Mouse (Mus musculus) heart, embryonic 13.5 days (tissue): Measurements from ENCODE around the gene Fam13a. TPM values are rescaled to one million over a fixed set of nuclear protein-coding genes. Genes with fewer than 3 reads are reported as not detected.

Experiments
- ATAC-seq: fragments of 200-750 bp; cut with Nextera tagmentation; 2 replicates; pipeline ENCODE4 v1.8.0; 2017; ENCODE audit warnings: moderate TSS enrichment; ENCODE audit not compliant: insufficient number of reproducible peaks, low FRiP score, low TSS enrichment; ENCODE audit errors: extremely low read depth
- H3K27ac ChIP-seq: fragments of 300-500 bp; sonication (generic); replicated peaks from 2 replicates; pipeline ENCODE4 v1.5.1; 2015; ENCODE audit warnings: moderate library complexity, mild to moderate bottlenecking, inconsistent platforms
- H3K27me3 ChIP-seq: fragments of 300-500 bp; sonication (generic); replicated peaks from 2 replicates; pipeline ENCODE4 v1.6.1; 2015; ENCODE audit warnings: mild to moderate bottlenecking, inconsistent platforms
- H3K36me3 ChIP-seq: fragments of 300-500 bp; sonication (generic); 2 replicates; pipeline ENCODE4 v1.6.1; 2015; ENCODE audit warnings: mild to moderate bottlenecking, inconsistent platforms
- H3K4me1 ChIP-seq: fragments of 300-500 bp; sonication (generic); 2 replicates; pipeline ENCODE4 v1.6.1; 2015; ENCODE audit warnings: inconsistent platforms
- H3K4me2 ChIP-seq: fragments of 300-500 bp; sonication (generic); 2 replicates; pipeline ENCODE4 v1.6.1; 2015; ENCODE audit warnings: inconsistent platforms, mild to moderate bottlenecking, moderate library complexity
- H3K4me3 ChIP-seq: fragments of 300-500 bp; sonication (generic); 2 replicates; pipeline ENCODE4 v1.5.1; 2015; ENCODE audit warnings: moderate library complexity, mild to moderate bottlenecking, inconsistent platforms
- H3K9ac ChIP-seq: fragments of 300-500 bp; sonication (generic); 2 replicates; pipeline ENCODE4 v1.6.1; 2015; ENCODE audit warnings: inconsistent platforms, mild to moderate bottlenecking, moderate library complexity
- H3K9me3 ChIP-seq: fragments of 300-500 bp; sonication (generic); 2 replicates; pipeline ENCODE4 v1.6.1; 2016; ENCODE audit warnings: inconsistent platforms
- WGBS: fragments of 180-500 bp; shearing (Covaris S2); methylation state at CpG from one replicate; pipeline ENCODE4 v1.1.7; 2015; ENCODE audit warnings: mixed read lengths; 5-methylcytosine and 5-hydroxymethylcytosine counted together
- polyA plus RNA-seq: library from polyadenylated mRNA; unstranded; fragments of >200 nt; fragmentation: Nextera tagmentation; extraction: Ambion mirVana; gene quantifications from 2 replicates; pipeline ENCODE4 v1.2.1, GENCODE M21; 2015

Gene Fam13a
- polyA plus RNA-seq, 1 experiment from 2014 or later: 5.7 TPM

DNA sequence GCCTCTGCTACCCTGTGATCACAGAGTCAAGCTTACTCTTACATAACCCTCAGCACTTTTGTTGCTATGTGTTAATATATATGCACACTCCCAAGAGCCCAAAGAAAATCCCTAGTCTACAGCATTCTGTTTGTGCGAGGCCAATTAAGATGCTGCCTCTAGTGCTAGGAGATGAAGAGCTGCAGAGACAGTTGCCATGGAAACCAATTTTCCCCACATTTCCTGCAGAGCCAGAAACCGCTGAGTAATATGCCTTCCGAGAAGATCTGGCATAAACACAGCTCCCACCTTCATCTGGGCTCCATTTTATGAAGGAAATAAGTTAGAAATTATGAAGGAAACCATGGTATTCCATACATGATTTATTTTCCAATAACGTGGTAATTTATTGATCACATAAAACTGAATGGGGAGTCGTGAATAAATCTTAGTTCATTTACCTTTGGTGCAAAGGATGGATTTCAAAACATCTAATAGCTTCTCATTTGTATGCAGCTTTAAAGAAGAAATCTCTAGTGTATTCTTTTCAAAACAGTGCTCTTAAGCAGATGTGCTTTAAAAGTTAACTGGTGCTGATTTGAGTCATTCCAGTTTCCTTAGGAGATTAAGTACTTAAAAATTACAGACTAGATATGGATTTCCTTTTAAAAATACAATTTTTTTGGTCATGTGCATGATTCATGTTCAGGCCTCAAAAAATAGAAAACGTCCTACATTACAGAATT, 91.0 kb downstream of the Fam13a start:
- no peak overlapping the region for H3K4me2 ChIP-seq
- no peak overlapping the region for H3K9ac ChIP-seq
- ATAC-seq: no peak
- H3K27me3 ChIP-seq: no peaks in the 10 kb centered on the region
- no peaks in the 10 kb centered on the region for H3K9me3 ChIP-seq
- H3K4me1 ChIP-seq: peaks cover 10% of the 10 kb centered on the region; the same call in 1 of the 2 replicates
- 64% methylated on average over 6 of the region's 6 CpGs for WGBS
- H3K27ac ChIP-seq: no peak overlapping the region
- H3K4me3 ChIP-seq: no peak overlapping the region
- peaks cover 15% of the 10 kb centered on the region for H3K36me3 ChIP-seq

DNA sequence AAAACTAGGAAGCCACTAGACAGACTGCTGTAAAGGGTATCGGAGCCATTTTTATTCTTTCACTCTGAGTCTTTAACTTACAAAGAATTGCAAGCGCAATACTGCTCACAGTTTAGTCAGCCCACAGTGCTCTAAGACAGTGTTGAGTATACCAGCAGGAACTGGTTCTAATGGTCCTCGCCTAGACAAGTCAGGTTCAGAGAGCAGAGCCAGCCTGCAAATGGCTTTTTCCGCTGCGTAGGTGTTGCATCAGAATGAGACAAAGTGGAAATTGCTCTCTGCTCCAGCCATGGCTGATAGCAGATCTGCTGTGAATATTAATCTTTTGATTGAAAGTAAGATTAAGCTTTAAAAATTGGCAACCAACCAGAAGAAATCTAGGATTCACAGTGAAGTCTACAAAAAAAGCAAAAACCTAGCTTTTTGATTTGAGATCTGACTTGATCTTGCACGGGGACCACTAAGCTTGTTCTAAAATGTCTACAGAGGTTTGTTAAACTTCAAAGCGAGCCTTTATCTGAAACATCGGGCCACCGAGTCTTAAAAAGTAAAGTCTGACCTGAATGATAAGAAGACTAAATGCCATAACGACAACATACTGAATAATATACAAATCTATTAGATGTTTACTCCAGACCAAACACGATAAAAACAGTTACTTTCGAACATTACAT, 91.7 kb downstream of the Fam13a start:
- H3K27me3 ChIP-seq: no peaks in the 10 kb centered on the region
- H3K4me2 ChIP-seq: no peak overlapping the region
- no peak for ATAC-seq
- H3K36me3 ChIP-seq: peaks cover 14% of the 10 kb centered on the region
- H3K27ac ChIP-seq: no peak overlapping the region
- H3K9me3 ChIP-seq: no peaks in the 10 kb centered on the region
- H3K4me3 ChIP-seq: no peak overlapping the region
- H3K4me1 ChIP-seq: peaks cover 16% of the 10 kb centered on the region
- H3K9ac ChIP-seq: no peak overlapping the region
- 80% methylated on average over 12 of the region's 12 CpGs for WGBS

DNA sequence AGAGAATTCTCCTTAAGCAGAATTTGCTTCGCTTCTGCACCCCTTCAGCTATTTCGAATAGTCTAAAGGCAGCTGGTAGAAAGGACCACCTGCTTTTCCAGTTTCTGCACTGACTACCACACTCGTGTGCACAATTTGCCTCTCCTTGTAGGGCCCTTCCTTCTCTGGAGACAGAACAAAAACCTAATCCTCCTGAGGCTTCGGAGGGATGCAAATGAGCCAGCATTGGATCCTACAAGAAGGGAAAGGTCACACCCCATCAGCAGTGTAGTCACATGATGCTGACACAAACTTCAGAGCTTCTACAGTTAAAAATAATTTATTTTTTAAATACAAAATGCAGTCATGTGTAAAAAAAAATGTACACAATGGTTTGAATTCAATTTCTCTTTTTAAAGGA, 93.2 kb downstream of the Fam13a start:
- 81% methylated on average over 4 of the region's 4 CpGs for WGBS
- no peaks in the 10 kb centered on the region for H3K27me3 ChIP-seq
- peaks cover 13% of the 10 kb centered on the region for H3K36me3 ChIP-seq
- H3K27ac ChIP-seq: no peak overlapping the region
- ATAC-seq: no peak
- H3K4me1 ChIP-seq: peaks cover 21% of the 10 kb centered on the region
- no peak overlapping the region for H3K9ac ChIP-seq
- H3K9me3 ChIP-seq: no peaks in the 10 kb centered on the region
- no peak overlapping the region for H3K4me3 ChIP-seq
- no peak overlapping the region for H3K4me2 ChIP-seq

DNA sequence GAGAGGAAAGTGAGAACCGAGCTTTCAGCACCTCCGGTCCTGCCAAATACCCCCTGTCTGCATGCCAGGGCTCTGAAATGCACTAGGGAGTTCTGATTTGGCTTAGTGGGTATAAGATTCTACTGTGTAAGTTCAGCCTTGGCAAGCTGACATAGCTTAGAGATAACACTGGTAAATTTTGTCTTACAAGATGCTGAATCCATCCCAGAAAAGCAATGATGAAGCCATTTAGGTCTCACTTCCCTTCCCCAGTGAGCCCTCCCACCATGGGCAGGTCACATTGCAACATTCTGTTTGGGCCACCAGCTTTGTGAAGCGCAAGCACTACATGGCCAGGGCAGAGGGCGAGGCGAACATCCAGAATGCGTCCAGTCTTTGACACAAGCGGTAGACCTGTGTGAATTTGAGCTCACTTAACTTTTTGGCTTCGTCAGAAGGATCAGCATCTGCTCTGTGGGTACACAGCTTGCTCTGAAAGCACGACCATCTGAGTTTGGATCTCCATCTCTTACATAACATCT, 94.4 kb downstream of the Fam13a start:
- no peak overlapping the region for H3K27ac ChIP-seq
- H3K9me3 ChIP-seq: no peaks in the 10 kb centered on the region
- no peak overlapping the region for H3K4me3 ChIP-seq
- ATAC-seq: no peak
- peaks cover 5% of the 10 kb centered on the region for H3K36me3 ChIP-seq
- no peak overlapping the region for H3K9ac ChIP-seq
- H3K4me1 ChIP-seq: peaks cover 21% of the 10 kb centered on the region
- H3K4me2 ChIP-seq: no peak overlapping the region
- WGBS: 77% methylated on average over 9 of the region's 9 CpGs
- no peaks in the 10 kb centered on the region for H3K27me3 ChIP-seq

DNA sequence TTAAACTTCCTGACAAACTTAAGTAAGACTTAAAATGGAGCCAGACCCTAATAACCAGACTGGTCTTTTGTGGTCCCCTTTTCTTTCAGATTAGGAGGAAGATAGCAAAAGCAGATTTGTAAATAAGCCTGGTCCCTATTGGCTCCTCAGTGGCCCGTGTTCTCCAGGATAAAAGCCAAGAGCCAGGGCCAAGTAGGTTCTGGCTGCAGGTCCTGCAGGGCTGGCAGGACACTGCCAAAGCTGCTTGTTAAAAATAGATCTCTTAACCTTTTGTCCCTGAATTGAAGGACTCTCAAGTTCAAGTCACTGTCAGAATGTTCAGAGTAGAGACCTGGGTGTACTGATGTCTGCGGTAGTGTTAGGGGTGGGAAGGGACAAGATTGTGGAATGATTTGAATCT, 96.5 kb downstream of the Fam13a start:
- H3K27ac ChIP-seq: peak overlapping the region; percentile 36; the same call in 1 of the 2 replicates

DNA sequence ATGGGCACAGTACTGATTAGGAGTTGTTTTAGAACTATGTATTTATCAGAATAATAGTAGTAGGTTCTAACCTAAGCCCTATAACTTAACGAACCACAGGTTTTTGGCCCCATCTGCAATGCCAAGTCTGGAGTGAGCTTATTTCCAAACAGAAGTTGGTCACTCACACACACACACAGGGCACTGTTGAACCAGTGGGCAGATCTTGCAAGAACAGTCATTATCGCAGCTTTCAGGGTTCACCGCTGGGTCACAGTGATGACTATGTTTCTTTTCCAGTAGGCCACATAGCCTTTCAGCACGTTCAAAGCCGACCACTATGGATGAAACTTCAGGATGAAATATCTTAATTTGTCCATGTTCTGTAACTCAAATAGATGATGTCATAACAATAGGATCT, 101.8 kb downstream of the Fam13a start:
- ATAC-seq: no peak
- Histone ChIP-seq H3K9me3 (no peaks in the 10 kb centered on the region), H3K4me2 (no peak overlapping the region), H3K9ac (no peak overlapping the region), H3K4me1 (peaks cover 7% of the 10 kb centered on the region), H3K27me3 (no peaks in the 10 kb centered on the region), H3K36me3 (peaks cover 22% of the 10 kb centered on the region), H3K4me3 (no peak overlapping the region), H3K27ac (no peak overlapping the region)
- WGBS: 67% methylated on average over 5 of the region's 5 CpGs

More for the DNA sequence above, 96.5 kb downstream of the Fam13a start:
- no peaks in the 10 kb centered on the region for H3K36me3 ChIP-seq
- no peaks in the 10 kb centered on the region for H3K27me3 ChIP-seq
- H3K9me3 ChIP-seq: no peaks in the 10 kb centered on the region
- ATAC-seq: no peak
- no peak overlapping the region for H3K9ac ChIP-seq
- no peak overlapping the region for H3K4me2 ChIP-seq
- no peak overlapping the region for H3K4me3 ChIP-seq
- 38% methylated on average over 2 of the region's 2 CpGs for WGBS
- peaks cover 21% of the 10 kb centered on the region for H3K4me1 ChIP-seq

DNA sequence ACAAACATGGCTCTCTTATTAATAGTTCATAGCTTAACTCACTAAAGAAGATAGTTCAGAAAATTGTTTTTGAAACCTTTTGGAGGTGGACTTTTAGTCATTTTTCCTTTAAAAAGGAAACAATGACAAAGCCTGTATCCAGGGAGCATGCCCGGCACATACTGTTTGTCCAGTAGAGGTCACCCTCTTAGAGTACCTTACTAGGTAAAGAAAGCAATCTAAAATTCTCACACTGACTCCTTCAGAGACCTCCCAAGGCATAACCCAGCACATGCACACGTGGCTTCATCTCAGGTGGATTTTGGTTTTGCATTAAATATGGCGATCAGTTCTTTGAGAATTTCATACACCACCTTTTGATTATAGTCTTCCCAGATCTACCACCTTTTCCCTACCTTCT, 102.7 kb downstream of the Fam13a start:
- Histone ChIP-seq H3K4me2 (no peak overlapping the region), H3K9ac (no peak overlapping the region), H3K27ac (no peak overlapping the region), H3K4me1 (0 out of 2 replicates have a peak, but pooled peaks cover 4% of the 10 kb centered on the region), H3K36me3 (peaks cover 29% of the 10 kb centered on the region), H3K9me3 (no peaks in the 10 kb centered on the region), H3K4me3 (no peak overlapping the region), H3K27me3 (no peaks in the 10 kb centered on the region)
- WGBS: 35% methylated on average over 3 of the region's 3 CpGs
- ATAC-seq: no peak

DNA sequence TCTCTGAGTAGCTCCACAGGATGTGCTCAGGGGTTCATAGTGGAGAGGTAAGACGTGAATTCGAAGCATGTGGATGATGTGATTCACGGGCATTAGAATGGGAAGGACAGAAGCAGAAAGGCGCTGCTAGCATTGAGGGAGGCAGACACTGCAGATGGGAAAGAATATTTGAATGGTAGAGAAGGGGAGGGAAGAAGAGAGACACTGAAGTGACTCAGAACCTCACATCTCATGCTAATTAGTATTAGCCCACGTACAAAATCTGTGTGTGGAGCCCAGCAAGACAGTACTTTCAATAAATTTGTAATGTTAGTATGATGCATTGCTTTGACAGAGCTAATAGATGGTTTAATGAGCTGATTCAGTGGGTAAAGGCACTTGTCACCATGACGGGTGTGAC, 103.6 kb downstream of the Fam13a start:
- Histone ChIP-seq H3K27me3 (no peaks in the 10 kb centered on the region), H3K27ac (no peak overlapping the region), H3K4me1 (0 out of 2 replicates have a peak, but pooled peaks cover 4% of the 10 kb centered on the region), H3K4me3 (no peak overlapping the region), H3K4me2 (no peak overlapping the region), H3K9me3 (no peaks in the 10 kb centered on the region), H3K36me3 (peaks cover 35% of the 10 kb centered on the region), H3K9ac (no peak overlapping the region)
- 78% methylated on average over 6 of the region's 6 CpGs for WGBS
- ATAC-seq: no peak

DNA sequence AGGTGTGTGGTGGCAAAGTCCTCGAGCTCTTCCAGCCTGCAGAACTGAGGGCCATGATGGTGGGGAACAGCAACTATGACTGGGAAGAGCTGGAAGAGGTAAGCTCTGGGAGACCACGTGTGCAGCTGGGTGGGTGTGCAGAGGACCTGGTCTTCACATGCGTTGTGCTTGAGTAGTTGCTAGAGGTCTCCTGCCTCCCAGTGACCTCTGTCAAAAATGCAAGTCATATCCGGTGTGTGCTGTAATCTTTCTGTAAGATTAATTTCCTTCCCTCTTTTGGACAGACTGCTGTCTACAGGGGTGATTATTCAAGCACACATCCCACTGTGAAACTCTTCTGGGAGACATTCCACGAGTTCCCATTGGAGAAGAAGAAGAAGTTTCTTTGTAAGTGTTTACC, 107.9 kb downstream of the Fam13a start:
- Histone ChIP-seq H3K4me2 (no peak overlapping the region), H3K9ac (no peak overlapping the region), H3K27ac (no peak overlapping the region), H3K9me3 (no peaks in the 10 kb centered on the region), H3K4me3 (no peak overlapping the region), H3K36me3 (peaks cover 45% of the 10 kb centered on the region), H3K4me1 (no peaks in the 10 kb centered on the region), H3K27me3 (no peaks in the 10 kb centered on the region)
- ATAC-seq: no peak
- 71% methylated on average over 5 of the region's 5 CpGs for WGBS

DNA sequence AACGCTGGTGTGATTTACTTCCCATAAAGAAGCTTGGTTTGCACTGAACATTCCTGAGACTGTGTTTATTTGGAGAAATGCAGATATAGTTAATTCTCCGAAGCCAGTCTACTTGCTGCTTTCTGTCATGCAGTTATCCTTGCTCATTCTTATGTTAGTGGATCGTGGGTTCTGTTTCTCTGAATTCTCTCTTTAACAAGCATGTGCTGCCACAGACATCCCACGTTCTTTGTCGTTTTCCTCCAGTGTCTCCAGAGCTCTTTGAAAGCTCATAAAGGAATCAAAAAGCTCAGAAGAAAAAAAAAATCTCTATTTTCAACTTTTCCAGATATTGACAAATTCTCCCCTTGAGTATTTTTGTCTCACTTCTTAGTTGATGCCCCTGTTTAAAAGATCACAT, 110.4 kb downstream of the Fam13a start:
- Histone ChIP-seq H3K9ac (no peak overlapping the region), H3K27ac (no peak overlapping the region), H3K4me3 (no peak overlapping the region), H3K36me3 (peaks cover 48% of the 10 kb centered on the region), H3K4me1 (no peaks in the 10 kb centered on the region), H3K27me3 (no peaks in the 10 kb centered on the region), H3K4me2 (no peak overlapping the region), H3K9me3 (no peaks in the 10 kb centered on the region)
- ATAC-seq: no peak
- WGBS: 77% methylated on average over 5 of the region's 5 CpGs

DNA sequence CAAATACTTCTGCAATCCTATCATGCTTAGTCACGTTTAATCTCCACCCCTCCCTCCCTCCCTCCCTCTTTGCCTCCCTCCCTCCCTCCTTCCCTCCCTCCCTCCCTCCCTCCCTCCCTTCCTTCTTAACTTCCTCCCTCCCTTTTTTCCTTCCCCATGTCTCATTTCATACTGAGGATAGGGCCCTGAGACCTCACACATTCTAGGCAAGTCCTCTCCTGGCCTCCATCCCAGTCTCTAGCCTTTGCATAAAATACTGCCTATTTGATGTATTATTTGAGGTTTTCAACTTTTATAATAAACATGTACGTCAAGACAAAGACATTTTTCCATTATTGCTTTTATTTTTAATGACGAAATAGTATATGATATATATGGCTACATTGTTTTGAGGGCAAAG, 110.8 kb downstream of the Fam13a start:
- no peak overlapping the region for H3K27ac ChIP-seq

More for the DNA sequence above, 110.8 kb downstream of the Fam13a start:
- Histone ChIP-seq H3K9me3 (no peaks in the 10 kb centered on the region), H3K4me1 (no peaks in the 10 kb centered on the region), H3K4me3 (no peak overlapping the region), H3K36me3 (peaks cover 48% of the 10 kb centered on the region), H3K9ac (no peak overlapping the region), H3K27me3 (no peaks in the 10 kb centered on the region), H3K4me2 (no peak overlapping the region)
- WGBS: 59% methylated on average over 3 of the region's 3 CpGs
- no peak for ATAC-seq
